Mouse (Mus musculus): ENCODE data around the gene Cyp2c39. TPM values are rescaled to one million over a fixed set of nuclear protein-coding genes. Genes with fewer than 3 reads are reported as not detected.

The Cyp2c39 gene
- total and polyA plus RNA-seq, 3 experiments = not detected

Other genes with a start within 250 kb of the Cyp2c39 start
- gene Cyp2c29, start 241.5 kb upstream of the Cyp2c39 start, total RNA-seq (2012; rRNA removed) = not detected in 2 replicates
- gene Cyp2c29, start 241.5 kb upstream of the Cyp2c39 start, polyA plus RNA-seq (2012; ENCODE audit: insufficient read depth in 1 of 2, insufficient read length in 2 of 2, low read depth in 1 of 2, low replicate concordance in 2 of 2, missing spikeins in 1 of 2) = not detected
- not detected in 2 replicates for gene Cyp2c38, start 47.8 kb upstream of the Cyp2c39 start, total RNA-seq (2012; rRNA removed)
- gene Cyp2c38, start 47.8 kb upstream of the Cyp2c39 start, polyA plus RNA-seq (2012; ENCODE audit: insufficient read depth in 1 of 2, insufficient read length in 2 of 2, low read depth in 1 of 2, low replicate concordance in 2 of 2, missing spikeins in 1 of 2) = not detected
- not detected in 2 replicates for gene Cyp2c67, start 138.2 kb downstream of the Cyp2c39 start, total RNA-seq (2012; rRNA removed)
- gene Cyp2c67, start 138.2 kb downstream of the Cyp2c39 start, polyA plus RNA-seq (2012; ENCODE audit: insufficient read depth in 1 of 2, insufficient read length in 2 of 2, low read depth in 1 of 2, low replicate concordance in 2 of 2, missing spikeins in 1 of 2) = not detected
- gene Cyp2c68, start 230.2 kb downstream of the Cyp2c39 start, total RNA-seq (2012; rRNA removed) = not detected in 2 replicates
- not detected for gene Cyp2c68, start 230.2 kb downstream of the Cyp2c39 start, polyA plus RNA-seq (2012; ENCODE audit: insufficient read depth in 1 of 2, insufficient read length in 2 of 2, low read depth in 1 of 2, low replicate concordance in 2 of 2, missing spikeins in 1 of 2)

All from MEL (cell line).